Mouse (Mus musculus): ENCODE data around the gene Ppib.

The Ppib gene

DNA sequence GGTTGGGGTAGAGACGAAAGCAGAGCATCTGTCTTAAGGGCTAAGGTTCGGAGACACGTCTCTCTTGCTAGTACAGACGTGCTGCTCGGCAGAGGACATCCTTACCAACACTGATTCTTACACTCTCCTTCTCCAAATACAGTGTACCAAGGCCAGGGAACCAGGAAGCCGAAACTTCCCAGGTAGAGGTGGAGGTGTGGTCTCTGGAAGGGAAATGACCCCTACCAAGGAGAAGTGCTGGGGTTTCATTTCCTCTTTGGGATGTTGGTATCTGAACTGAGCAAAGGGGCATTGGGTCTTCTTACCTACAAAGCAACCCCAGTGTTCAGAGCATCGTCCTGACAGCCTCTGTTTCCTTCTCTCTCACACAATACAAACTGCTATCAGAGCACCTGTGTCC is 12.7 kb downstream of the Ppib start:
- no peak for DNase-seq (ENCODE audit: inconsistent age in 2 of 2, low spot score in 1 of 2)

DNA sequence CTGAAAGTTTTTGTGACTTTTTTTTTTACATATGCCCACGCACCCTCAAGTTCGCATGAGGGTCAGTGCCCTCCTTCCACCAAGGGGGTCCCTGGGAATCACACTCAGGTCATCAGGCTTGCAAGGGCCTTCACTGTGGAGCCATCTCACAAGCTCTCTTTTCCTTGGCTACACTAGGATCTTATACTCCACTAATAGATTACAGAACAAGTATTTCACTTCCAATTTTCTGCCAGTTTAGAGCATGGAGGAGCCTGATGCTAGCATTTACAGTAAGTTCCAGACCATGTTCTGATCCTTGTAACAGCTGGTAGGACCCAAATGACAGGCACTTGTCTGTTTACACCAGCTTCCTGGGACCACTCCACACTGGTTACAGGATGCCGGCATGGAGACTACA is 18.1 kb downstream of the Ppib start:
- no peak for DNase-seq (ENCODE audit: inconsistent age in 2 of 2, low spot score in 1 of 2)

DNA sequence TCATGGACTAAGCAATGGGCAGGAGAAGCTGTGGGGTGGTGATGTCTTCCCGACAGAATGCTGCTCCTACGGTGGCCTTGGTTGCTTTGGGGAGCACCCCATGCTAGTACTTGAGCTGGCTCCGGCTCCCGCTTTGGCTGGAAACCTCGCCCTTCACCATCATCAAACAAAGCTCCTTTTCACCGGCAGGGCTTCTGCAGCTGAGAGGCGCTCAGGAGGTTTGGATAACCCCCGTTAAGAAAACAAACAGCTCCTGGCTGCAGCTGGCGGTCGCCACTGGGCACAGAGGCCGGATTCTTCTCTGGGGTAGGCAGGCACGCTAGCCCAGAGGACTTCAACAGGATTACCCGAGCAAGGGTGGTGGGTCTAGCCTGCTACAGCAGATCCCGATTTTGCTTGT is 18.5 kb downstream of the Ppib start:
- DNase-seq (ENCODE audit: inconsistent age in 2 of 2, low spot score in 1 of 2), result no peak

DNA sequence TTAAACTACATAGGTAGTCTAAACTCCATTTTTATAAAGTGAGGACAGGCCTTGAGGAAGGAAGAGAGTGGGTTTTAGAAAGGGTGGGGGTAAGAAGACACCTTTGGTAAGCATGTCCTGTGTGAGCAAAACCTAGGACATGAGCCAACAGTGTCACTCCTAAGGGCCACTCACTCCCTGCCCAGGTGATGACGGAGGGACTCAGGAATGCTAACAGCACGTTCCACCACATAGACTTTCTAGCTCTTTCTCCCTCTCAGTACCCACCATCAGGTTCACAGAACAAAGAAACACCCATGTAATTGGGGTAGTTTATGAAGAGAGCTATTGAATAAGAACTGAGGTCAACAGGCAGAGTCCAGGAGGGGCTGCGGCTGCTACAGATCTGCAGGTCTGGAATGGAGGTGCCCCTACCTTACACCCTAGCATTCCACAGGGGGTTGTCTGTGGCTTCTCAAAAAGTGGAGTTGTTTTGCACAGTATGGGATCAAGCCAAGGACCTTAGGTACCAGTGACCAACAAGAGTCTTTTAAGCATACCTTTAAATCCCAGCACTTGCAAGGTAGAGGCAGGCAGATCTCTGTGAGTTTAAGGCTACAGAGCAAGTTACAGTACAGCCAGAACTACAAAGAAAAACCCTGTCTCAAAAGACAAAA is 20.9 kb downstream of the Ppib start:
- DNase-seq (ENCODE audit: inconsistent age in 2 of 2, low spot score in 1 of 2), result no peak

DNA sequence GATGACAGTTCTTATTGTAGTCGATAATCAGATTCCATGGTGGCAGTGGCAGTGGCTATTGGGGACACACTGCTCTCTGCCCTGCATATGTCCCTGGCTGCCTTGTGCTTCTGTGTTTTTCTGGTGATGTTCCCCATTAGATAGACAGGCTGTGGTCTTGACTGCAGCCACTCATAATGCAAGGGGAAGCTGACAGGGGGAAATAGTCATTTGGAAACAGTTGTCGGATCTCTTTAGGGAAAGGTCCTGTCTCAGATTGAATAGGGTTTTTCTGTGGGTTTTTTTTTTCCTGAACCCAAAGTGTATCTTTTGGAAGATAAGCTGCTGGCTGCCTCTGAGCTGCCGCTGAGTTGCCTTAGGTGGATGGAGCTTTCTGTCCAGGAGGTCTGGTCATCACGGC is 22.0 kb downstream of the Ppib start:
- DNase-seq (ENCODE audit: inconsistent age in 2 of 2, low spot score in 1 of 2), result no peak

DNA sequence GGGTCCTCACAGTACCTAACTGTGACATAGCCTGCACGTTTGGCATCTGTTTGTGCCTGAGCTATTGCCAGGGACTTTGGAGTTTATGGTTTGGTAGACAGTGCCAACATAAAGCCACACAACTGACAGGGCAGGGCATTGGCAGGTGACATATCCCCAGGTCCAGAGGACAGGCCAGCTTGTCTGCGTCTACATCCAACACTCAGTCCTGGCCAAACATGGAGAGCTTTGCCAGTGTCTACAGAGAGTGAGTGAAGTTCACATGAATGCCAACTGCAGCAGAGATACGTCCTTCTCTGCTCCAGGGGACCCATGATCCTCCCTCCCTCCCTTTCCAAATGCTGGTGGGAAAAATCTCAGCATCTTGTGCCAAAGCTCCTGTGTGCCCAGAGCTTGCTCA is 24.1 kb downstream of the Ppib start:
- no peak for DNase-seq (ENCODE audit: inconsistent age in 2 of 2, low spot score in 1 of 2)

DNA sequence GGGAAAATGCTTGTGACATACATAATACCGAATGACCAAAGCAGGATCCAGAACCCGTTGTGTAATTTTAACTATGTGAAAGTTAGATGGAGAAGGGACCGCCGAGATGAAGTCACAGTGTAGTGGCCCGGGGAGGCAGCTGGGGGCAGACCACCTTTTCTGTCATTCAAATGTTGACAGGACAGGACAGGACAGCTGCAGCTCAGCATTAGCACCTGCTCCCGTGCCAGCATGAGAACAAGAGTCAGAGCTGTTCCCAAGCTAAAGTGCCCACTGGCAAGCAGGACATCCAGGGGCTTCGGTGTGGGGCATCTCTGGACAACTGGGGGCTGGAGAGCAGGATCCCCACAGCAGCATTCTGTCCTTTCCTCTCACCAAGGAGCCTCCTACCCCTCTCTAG is 27.0 kb downstream of the Ppib start:
- DNase-seq (ENCODE audit: inconsistent age in 2 of 2, low spot score in 1 of 2), result no peak

DNA sequence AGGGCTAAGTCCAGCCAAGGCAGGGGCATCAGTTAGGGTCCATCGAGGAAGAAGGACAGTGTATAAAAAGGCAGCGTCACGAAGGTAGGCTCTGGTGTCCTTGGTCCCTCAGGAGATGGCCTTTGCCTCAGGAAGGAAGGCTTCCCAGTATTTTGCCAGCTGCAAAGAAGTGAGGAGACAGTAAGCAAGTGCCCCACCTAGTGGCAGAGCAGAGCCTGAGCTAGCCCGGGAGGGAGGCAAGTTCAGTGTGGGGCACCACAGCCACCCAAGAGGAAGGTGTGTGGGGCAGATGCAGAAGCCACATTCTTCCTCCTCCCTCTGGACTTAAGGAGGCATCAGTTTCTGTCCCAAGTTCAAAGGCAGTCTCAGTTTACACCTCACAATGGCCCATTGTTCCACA is 28.4 kb downstream of the Ppib start:
- DNase-seq (ENCODE audit: inconsistent age in 2 of 2, low spot score in 1 of 2), result peak; percentile 71 to 88

DNA sequence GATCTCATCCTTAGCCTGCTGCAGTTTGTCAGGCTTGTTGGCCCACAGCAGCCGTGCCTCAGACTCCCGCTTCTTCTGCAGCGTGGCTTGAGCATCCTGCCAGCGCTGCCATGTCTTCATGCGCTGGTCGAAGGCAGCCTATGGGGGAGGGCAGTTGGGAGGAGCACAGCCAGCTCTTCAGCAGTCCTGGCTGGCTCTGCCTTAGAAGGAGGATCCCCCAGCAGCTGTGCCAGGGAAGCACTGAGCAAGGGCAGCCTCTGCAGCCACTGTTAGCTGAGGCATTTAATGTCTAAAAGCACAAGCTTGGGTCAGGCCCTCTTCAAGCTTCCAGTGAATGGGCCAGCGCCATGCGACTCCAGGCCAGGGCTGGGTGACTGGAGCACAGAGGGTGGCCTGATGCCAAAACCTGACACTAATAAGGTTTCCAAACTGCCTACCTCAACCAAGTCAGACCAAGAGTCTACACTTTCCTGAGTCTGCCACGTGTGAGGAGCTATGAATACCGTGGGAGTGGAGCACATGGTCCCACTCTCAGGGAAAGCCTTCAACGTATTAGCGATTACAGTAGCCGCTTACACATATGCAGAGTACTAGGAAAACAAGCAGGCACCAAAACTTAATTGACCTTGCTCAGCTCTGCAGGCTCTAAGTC is 30.7 kb downstream of the Ppib start:
- peak; percentile 38 to 69 for DNase-seq (ENCODE audit: inconsistent age in 2 of 2, low spot score in 1 of 2)

DNA sequence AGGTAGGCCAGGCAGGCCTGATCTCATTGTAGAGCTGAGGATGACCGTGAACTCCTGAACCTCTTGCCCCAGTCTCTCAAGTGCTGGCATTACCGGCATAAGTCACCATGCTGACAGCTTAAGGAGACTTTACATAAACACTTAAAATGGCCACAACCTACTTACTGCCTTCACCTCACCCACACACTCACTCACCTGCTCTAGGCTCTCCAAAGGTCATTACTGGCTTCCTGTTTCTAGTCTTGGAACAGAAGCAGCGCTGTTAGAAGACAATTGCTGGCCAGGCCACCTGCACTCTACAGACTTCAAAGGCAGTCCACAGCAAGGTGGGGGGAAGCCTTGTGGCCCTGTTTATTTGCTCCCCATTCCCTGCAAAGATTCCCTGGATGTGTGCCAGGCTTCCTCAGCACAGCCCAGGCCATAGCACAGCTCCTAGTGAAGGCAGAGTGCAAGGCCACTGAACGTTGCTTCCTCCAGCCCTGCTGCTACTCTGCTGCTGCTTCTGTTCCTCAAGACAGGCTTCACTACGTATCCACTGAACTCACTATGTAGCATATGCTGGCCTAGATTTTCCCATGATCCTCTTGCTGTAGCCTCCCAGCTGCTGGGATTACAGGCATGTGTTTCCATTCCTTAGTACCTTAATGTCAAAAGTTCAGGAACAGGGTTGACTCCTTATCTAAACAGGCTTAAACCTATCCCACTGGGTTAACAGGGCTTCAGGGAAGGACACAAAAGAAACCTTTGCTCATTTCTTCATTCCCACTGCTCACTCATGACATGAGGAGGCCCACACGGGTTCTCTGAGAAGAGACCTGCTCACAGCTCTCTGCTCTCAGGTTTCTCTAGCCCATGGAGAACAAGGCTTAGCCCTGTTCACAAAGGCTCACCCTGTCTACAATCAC is 31.6 kb downstream of the Ppib start:
- DNase-seq (ENCODE audit: inconsistent age in 2 of 2, low spot score in 1 of 2), result peak; percentile 45 to 76

DNA sequence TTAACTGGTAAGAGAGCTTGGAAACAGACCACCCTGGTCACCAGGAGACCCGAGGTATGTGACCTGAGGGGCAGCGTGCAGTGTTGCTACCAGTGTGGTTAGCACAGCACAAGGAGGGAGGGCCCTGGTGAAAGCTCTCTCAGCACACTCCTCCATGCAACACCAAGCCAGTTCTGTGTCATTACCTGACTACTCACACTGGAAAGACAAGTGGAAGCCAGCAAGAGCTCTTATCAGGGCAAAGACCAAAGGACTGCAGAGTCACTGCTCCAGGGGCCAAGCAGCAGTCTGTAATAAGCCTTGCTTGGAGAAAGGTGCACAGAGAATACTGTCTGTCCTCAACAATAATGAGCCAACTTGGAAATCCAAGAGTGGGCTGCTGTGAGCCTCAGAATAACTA is 32.6 kb downstream of the Ppib start:
- DNase-seq (ENCODE audit: inconsistent age in 2 of 2, low spot score in 1 of 2), result no peak

DNA sequence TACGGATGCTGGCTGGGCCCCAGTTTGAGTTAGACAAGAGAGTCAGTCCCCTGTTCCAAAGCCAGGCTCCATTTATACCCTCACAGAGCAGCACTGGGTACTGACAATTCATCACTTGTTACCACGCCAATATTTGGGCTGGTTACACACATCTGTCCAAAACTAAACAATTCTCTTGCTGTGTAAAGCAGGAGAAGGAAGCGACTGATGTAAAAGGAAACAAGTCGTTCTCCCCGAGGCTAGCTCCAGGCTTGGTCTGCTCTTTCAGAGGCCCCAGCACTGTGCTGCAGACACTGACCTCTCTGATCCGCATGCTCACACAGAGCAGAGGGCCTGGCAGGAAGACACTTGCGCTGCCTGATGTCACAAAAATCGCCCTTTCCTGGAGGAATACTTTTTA is 41.6 kb downstream of the Ppib start:
- no peak for DNase-seq (ENCODE audit: inconsistent age in 2 of 2, low spot score in 1 of 2)

DNA sequence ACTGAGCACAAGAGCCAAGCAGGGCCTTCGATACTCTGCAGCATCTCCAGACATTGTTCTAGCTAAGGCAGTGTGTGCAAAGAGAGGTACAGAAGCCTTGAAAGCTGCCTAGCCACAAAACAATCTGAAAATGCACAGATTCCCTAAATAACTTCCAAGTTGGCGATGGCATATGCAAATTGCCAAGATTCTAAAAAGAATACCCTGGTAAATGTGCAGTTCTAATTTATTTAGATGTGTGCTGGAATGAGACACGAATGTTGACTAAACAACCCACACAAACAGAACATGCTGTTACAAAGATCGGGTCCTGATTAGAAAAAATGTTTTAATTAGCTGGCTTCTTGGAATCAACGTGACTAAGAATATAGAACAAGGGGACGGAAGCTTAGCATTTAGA is 42.6 kb downstream of the Ppib start:
- no peak for DNase-seq (ENCODE audit: inconsistent age in 2 of 2, low spot score in 1 of 2)

DNA sequence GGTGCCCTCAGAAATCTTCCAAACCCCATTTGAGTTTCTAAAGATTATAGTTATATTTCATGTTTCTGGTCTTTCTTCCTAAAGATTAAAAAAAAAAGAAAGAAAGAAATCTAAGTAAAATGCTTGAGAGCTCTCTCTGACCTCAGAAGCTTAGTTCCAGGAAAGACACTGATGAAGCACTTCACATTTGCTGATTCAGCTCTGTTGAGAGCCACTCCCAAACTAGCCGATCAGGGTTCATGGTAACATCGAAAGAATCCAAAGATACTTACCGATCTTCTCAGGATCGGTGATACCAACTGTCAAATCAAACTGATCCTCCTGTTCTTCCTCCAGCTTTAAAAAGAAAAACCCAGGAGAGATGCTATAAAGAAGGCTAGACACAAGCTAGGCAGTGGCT is 44.6 kb downstream of the Ppib start:
- DNase-seq (ENCODE audit: inconsistent age in 2 of 2, low spot score in 1 of 2), result no peak

DNA sequence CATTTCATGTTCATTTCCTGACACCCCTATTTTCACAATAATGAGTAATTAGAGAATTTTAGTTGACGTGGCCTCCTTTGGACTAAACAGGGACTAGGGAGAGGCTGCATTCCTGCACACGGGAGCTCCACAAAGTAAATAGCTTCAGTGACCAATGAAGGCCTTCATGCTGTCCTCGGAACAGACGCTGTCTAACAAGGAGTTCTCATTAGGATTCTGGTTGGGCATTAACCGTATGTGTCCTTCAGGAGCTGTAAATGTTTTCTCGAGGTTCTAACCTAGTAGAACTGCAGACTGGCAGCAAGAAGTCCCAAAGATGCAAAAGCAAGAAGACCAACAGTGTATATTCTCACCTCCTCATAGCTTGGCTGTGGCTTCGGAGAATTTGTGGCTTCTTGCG is 45.1 kb downstream of the Ppib start:
- no peak for DNase-seq (ENCODE audit: inconsistent age in 2 of 2, low spot score in 1 of 2)

DNA sequence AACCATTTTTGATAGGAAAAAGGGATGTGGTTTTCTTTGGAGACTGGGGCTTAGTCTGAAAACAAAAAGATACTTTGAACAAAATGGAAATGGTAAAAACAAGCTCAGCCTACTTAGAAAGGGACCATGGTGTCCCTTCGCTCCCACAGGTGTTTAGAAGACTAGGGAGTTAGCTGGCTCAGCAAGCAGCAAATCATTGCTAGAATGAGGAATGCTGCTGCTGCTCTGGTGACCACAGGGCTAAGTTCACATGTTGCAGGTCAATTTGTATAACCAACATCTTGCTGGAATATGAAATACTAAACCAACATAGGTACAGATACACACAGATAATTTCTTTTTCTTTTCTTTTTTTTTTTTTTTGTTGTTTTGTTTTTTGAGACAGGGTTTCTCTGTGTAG is 49.6 kb downstream of the Ppib start:
- no peak for DNase-seq (ENCODE audit: inconsistent age in 2 of 2, low spot score in 1 of 2)

DNA sequence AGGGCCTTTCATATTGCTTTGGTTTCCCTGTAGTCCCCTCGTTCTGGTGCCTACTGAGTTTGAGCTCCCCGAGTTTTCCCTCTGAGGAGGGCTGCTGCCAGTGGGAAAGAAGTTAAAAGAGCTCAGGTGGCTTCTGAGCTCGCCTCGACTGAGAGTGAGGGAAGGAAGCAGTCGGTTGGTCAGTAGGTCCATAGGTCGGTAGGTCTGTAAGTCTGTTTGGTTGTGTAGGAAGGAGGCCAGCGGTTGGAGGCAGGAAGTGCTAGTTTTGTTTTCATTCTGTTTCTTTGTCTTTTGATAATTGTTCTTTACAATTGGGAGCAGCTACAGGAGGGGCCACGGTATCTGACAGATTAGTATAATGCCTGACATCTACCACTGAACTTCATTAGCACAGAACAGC is 50.1 kb downstream of the Ppib start:
- no peak for DNase-seq (ENCODE audit: inconsistent age in 2 of 2, low spot score in 1 of 2)

DNA sequence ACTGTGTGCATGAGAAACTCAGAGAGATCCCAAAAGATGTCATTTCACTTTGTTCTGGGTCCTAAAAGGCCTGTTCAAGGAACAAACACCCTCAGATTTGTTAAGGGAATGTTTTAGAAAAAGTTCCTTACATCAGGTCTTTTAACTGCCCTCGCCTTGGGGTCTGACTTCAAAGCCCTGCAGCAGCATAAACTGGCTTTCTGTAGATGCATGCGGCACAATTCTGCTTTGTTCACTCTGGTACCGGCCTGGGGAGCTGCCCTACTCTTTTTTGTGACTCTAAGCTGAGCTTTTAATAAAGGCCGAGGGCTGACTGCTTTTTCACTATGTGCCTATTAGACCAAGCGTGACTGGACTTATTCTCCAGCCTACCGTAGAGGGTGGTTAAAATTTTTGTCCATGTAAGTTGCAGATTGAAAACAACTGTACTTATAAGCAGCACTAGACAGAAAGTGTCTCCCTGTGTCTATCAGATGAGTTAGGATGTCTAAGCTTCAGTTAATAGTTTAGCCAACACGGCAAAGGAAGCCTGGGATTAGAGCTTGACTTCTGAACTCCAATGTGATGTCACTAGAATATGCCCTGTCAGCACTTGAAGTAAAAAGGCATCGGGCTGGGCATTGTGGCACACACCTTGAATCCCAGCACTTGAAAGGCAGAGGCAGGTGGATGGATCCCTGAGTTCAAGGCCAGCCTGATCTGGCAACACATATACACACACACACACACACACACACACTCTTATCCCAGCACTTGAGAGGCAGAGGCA is 50.8 kb downstream of the Ppib start:
- DNase-seq (ENCODE audit: inconsistent age in 2 of 2, low spot score in 1 of 2), result no peak

DNA sequence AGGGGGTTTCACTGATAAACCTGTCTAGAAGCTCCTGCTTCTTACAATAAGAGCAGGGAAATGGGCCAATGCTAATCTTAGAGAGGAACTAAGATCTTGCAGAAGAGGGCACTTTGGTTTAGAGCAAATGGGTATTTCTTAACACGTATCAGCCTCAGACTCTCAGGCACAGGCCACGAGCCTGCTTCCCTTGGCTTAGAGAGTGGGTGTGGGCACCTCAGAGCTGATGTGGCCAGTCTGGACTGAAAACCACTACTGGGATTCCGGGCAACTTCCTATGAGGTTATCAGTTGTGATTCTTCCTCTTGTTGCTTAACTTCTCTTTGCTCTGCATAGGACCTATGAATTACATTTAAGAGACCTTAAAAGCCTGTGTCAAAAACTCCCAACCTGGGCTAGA is 54.3 kb downstream of the Ppib start:
- DNase-seq (ENCODE audit: inconsistent age in 2 of 2, low spot score in 1 of 2), result no peak

Data from adrenal gland, adult (tissue).